ENCODE assay signal across 22 mouse cellular contexts in the genomic region with DNA sequence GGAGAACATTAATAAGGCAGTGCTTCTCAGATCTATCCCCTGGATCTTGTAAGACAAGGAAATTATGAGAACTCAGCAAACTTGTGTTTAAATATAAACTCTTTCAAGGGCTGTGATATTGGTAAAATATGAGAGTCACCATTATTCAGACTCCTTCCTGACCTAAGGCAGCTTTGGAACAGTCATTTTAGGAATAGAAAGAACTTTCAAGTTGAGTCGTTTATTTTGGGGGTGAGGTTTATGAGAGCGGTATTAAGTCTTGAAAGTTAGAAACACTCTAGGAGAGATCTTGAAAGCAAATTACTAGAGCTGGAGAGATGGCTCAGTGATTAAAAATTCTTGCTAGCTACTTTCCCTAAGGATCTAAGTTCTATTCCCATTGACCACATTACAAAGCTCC. TPM values are rescaled to one million over a fixed set of nuclear protein-coding genes. Genes with fewer than 3 reads are reported as not detected.
"Had no signal": no experiment of that assay in that cellular context is flagged by ENCODE, and none has a peak within 500 bp of the region (broad histone marks: within the 10 kb centered on the region; RNA-seq: fewer than 3 reads in every experiment).

No protein-coding gene starts in this region.

- H3K4me2 ChIP-seq: neural tube, embryonic 13.5 days; neural tube, embryonic 15.5 days; stomach, embryonic 15.5 days had no signal

- H3K4me3 ChIP-seq: neural tube, embryonic 13.5 days; neural tube, embryonic 15.5 days; stomach, embryonic 15.5 days had no signal

- H3K27me3 ChIP-seq: neural tube, embryonic 13.5 days; neural tube, embryonic 15.5 days; stomach, embryonic 15.5 days had no signal

- H3K4me1 ChIP-seq: neural tube, embryonic 13.5 days; neural tube, embryonic 15.5 days; stomach, embryonic 15.5 days had no signal

- H3K9ac ChIP-seq: neural tube, embryonic 13.5 days; neural tube, embryonic 15.5 days; stomach, embryonic 15.5 days had no signal

- H3K27ac ChIP-seq: neural tube, embryonic 13.5 days; neural tube, embryonic 15.5 days; stomach, embryonic 15.5 days; stomach, postnatal 0 days had no signal

- DNase-seq: retina, postnatal 1 day; right cerebral cortex, adult 18-20 months; right cerebral cortex, postnatal 14 days; right cerebral cortex, postnatal 25 days; right cerebral cortex, postnatal 4 days; spleen, adult 18-20 months; thymus, adult 18-20 months; thymus, adult 2 months; thymus, postnatal 14 days; thymus, postnatal 25 days; thymus, postnatal 36 days; thymus, postnatal 4 days had no signal

- H3K9me3 ChIP-seq: neural tube, embryonic 13.5 days; neural tube, embryonic 15.5 days; stomach, embryonic 15.5 days had no signal

RNA-seq across cellular contexts. Expression of gene Snorc, which starts 34.9 kb away (rescaled TPM):
- total RNA-seq: neutrophil, adult 5-6 weeks had no signal
- polyA plus RNA-seq: small intestine, adult 2 months; spleen, adult 2 months; stomach, embryonic 15.5 days; stomach, embryonic 16.5 days; stomach, postnatal 0 days; testis, adult 2 months; urinary bladder, adult 2 months had no signal

RNA-seq across cellular contexts. Expression of gene Kcnj13, which starts 40.6 kb away (rescaled TPM):
- polyA plus RNA-seq: spleen, adult 2 months; thymus, adult 2 months had no signal
